Mouse (Mus musculus): Measurements from ENCODE around the gene Irf2.

Gene Irf2

DNA sequence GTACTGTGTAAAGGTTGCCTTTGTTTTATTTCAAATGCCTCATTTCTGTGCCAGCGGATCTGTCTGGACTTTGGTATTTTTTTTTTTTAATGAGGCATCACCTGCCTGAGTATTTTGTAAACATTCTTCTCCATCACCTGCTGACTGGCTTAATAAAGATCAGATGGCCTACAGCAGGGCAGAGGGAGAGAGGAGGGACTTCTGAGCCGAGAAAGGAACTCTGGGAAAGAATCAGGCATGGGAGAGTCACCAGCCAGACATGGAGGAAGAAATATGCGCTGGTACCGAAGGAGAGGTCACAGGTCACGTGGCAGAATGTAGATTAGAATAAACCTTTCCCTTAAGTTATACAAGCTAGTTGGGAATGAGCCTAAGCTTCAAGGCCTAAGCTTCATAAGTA is 143.2 kb downstream of the Irf2 start:
- DNase-seq (ENCODE audit: low spot score), result no peak

GRCm38 (mm10) chr8:46883232-46884000 is 143.9 kb downstream of the Irf2 start:
- no peak for DNase-seq (ENCODE audit: low spot score)

DNA sequence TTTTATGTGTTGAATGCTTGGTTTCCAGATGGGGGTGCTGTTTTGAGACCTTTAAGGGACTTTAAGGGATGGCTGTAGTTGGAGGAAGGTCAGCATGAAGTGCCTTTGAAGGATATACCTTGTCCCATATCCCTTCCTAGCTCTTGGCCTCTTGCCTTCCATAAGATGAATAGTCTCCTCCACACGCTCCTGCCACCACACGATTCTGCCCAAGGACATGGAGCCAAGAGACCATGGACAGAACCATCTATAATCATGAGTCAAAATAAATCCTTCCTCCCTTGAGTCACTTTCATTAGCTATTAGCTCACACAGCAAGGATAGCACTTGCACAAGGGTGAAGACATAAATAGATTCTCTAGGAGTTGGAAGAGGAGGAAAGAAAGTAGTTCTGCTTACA is 146.3 kb downstream of the Irf2 start:
- DNase-seq (ENCODE audit: low spot score), result no peak

GRCm38 (mm10) chr8:46886216-46886615 is 146.7 kb downstream of the Irf2 start:
- no peak for DNase-seq (ENCODE audit: low spot score)

GRCm38 (mm10) chr8:46887396-46887795 is 147.9 kb downstream of the Irf2 start:
- DNase-seq (ENCODE audit: low spot score), result no peak

DNA sequence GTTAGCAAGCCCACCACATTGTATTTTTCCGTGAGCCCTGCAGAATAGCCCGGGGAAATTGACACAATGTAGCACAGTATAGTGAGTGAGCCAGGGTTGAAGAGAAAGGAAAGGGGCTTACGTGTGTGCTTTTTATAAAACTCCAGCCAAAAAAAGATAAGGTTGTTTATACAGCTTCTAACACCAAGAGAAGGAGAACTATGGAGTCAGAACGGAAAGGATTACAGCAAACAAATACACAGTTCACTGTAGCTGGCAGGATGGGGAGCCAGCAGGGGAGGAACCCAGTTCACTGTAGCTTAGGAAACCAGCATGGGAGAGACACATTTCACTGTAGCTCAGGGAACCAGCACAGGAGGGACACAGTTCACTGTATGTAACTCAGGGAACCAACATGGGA is 149.0 kb downstream of the Irf2 start:
- DNase-seq (ENCODE audit: low spot score), result no peak

GRCm38 (mm10) chr8:46890241-46890640 is 150.7 kb downstream of the Irf2 start:
- DNase-seq (ENCODE audit: low spot score), result no peak

- DNase-seq (ENCODE audit: low spot score), result no peak
Measured at GRCm38 (mm10) chr8:46892511-46893273, 153.2 kb downstream of the Irf2 start.

GRCm38 (mm10) chr8:46894385-46894784 is 154.9 kb downstream of the Irf2 start:
- no peak for DNase-seq (ENCODE audit: low spot score)

DNA sequence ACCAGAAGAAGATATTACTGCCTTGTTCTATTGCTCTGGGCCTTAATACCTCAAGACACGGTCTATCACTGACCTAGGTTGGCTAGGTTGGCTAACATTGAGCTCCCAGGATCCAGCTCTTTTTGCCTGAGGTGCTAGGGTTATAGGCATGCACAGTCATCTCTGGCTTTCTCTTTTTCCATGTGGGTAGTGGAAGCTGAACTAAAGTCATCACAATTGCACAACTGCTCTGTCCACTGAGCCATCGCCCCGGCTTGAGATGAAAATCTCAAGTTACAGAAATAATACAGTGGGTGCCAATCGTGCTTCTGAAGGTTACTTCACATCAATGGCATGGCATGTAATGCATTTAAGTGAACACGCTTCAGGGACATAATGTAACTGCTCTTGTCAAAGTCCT is 156.5 kb downstream of the Irf2 start:
- no peak for DNase-seq (ENCODE audit: low spot score)

- no peak for DNase-seq (ENCODE audit: low spot score)
Measured at GRCm38 (mm10) chr8:46896704-46897103, 157.2 kb downstream of the Irf2 start.

Data from layer of hippocampus, adult 9-10 months (tissue).